Mouse (Mus musculus) megakaryocyte, embryonic 14.5 days (primary cell): Measurements from ENCODE around the gene Tmem229a.

ENCODE experiments used
- FLI1 ChIP-seq: IDR thresholded peaks from 2 replicates; pipeline ENCODE4 v1.6.1; 2012; ENCODE audit warnings: low read length, inconsistent platforms, mixed read lengths
- GATA1 ChIP-seq: IDR thresholded peaks from 3 replicates; pipeline ENCODE4 v1.6.1; 2012; ENCODE audit warnings: mixed read lengths, low read length, inconsistent platforms, borderline replicate concordance

- TF ChIP-seq GATA1 (no peak), FLI1 (no peak)
Observed at GRCm38 (mm10) chr6:24976176-24976575, 20.1 kb upstream of the Tmem229a start.
